Mouse (Mus musculus) heart, postnatal 0 days (tissue): ENCODE measurements around the gene Dnah8. TPM values are rescaled to one million over a fixed set of nuclear protein-coding genes. Genes with fewer than 3 reads are reported as not detected.

Source experiments
- ATAC-seq: fragments of 200-750 bp; cut with Nextera tagmentation; 2 replicates; pipeline ENCODE4 v1.8.0; 2017; ENCODE audit warnings: low read depth, moderate number of reproducible peaks, moderate library complexity; ENCODE audit not compliant: insufficient read depth
- DNase-seq: peaks from one replicate; pipeline ENCODE4 v3.0.0-alpha.2; 2016; ENCODE audit warnings: low spot score
- H3K27ac ChIP-seq: fragments of 300-500 bp; sonication (generic); 2 replicates; pipeline ENCODE4 v1.5.1; 2014; ENCODE audit warnings: low read depth, mild to moderate bottlenecking
- H3K27me3 ChIP-seq: fragments of 300-500 bp; sonication (generic); 2 replicates; pipeline ENCODE4 v1.6.1; 2014; ENCODE audit warnings: low read length, mixed read lengths; ENCODE audit not compliant: control insufficient read depth, insufficient read depth
- H3K36me3 ChIP-seq: fragments of 300-500 bp; sonication (generic); replicated peaks from 2 replicates; pipeline ENCODE4 v1.6.1; 2014; ENCODE audit warnings: low read length, mixed read lengths; ENCODE audit not compliant: control insufficient read depth, insufficient read depth
- H3K4me1 ChIP-seq: fragments of 300-500 bp; sonication (generic); 2 replicates; pipeline ENCODE4 v1.6.1; 2014; ENCODE audit warnings: antibody characterized with exemption; ENCODE audit not compliant: control insufficient read depth, insufficient read depth
- H3K4me2 ChIP-seq: fragments of 300-500 bp; sonication (generic); 2 replicates; pipeline ENCODE4 v1.6.1; 2014; ENCODE audit warnings: low read depth, mild to moderate bottlenecking, low read length, moderate library complexity
- H3K4me3 ChIP-seq: fragments of 300-500 bp; sonication (generic); 2 replicates; pipeline ENCODE4 v1.5.1; 2014; ENCODE audit warnings: low read depth, low read length
- H3K9ac ChIP-seq: fragments of 300-500 bp; sonication (generic); replicated peaks from 2 replicates; pipeline ENCODE4 v1.6.1; 2014; ENCODE audit warnings: low read depth, low read length, mixed read lengths
- H3K9me3 ChIP-seq: fragments of 300-500 bp; sonication (generic); replicated peaks from 2 replicates; pipeline ENCODE4 v1.6.1; 2016; ENCODE audit warnings: low read length; ENCODE audit not compliant: control insufficient read depth
- CTCF ChIP-seq: IDR thresholded peaks from 2 replicates; pipeline ENCODE4 v1.5.1; 2016; ENCODE audit warnings: antibody characterized with exemption, control low read depth, low read depth
- EP300 ChIP-seq: IDR thresholded peaks from 2 replicates; pipeline ENCODE4 v1.6.1; 2016; ENCODE audit warnings: antibody characterized with exemption, low read depth
- WGBS: fragments of 180-500 bp; shearing (Covaris S2); extraction: QIAGEN DNeasy Blood & Tissue Kit; methylation state at CpG from one replicate; pipeline ENCODE4 v1.1.7; 2014; 5-methylcytosine and 5-hydroxymethylcytosine counted together
- polyA plus RNA-seq: library from polyadenylated mRNA; unstranded; fragments of >200 nt; fragmentation: Nextera tagmentation; extraction: Ambion mirVana; gene quantifications from 2 replicates; pipeline ENCODE4 v1.2.1, GENCODE M21; 2015
- total RNA-seq: library from RNA; depleted of rRNA; stranded (reverse); fragments of >200 nt; gene quantifications from 2 replicates; pipeline ENCODE4 v1.2.3, GENCODE M21; 2014; ENCODE audit warnings: low replicate concordance

Dnah8 gene
- total and polyA plus RNA-seq, 2 experiments from 2014 or later: 0.59 to 1.5 TPM

GRCm38 (mm10) chr17:30648770-30649169 lies 24.6 kb downstream of the Dnah8 start:
- ATAC-seq: no peak
- peaks cover 7% of the 10 kb centered on the region for H3K9me3 ChIP-seq
- no peaks in the 10 kb centered on the region for H3K27me3 ChIP-seq
- no peak overlapping the region for H3K27ac ChIP-seq
- TF ChIP-seq CTCF (no peak), EP300 (no peak)
- no peak overlapping the region for H3K4me3 ChIP-seq
- no peak overlapping the region for H3K9ac ChIP-seq
- no peak overlapping the region for H3K4me2 ChIP-seq
- no peaks in the 10 kb centered on the region for H3K4me1 ChIP-seq
- WGBS: 91% methylated on average over 3 of the region's 3 CpGs
- H3K36me3 ChIP-seq: no peaks in the 10 kb centered on the region
- DNase-seq: no peak

GRCm38 (mm10) chr17:30653010-30653409 lies 28.9 kb downstream of the Dnah8 start:
- no peak for ATAC-seq
- no peaks in the 10 kb centered on the region for H3K27me3 ChIP-seq
- no peaks in the 10 kb centered on the region for H3K4me1 ChIP-seq
- WGBS: 95% methylated on average over 6 of the region's 6 CpGs
- H3K9me3 ChIP-seq: peaks cover 7% of the 10 kb centered on the region
- no peak overlapping the region for H3K4me3 ChIP-seq
- H3K4me2 ChIP-seq: no peak overlapping the region
- no peak for TF ChIP-seq EP300
- TF ChIP-seq CTCF: peak; percentile 19
- no peak for DNase-seq
- H3K9ac ChIP-seq: no peak overlapping the region
- H3K36me3 ChIP-seq: no peaks in the 10 kb centered on the region
- H3K27ac ChIP-seq: no peak overlapping the region

GRCm38 (mm10) chr17:30657530-30658151 lies 33.5 kb downstream of the Dnah8 start:
- Histone ChIP-seq H3K27me3 (no peaks in the 10 kb centered on the region), H3K9me3 (0 out of 2 replicates have a peak, but pooled peaks cover 2% of the 10 kb centered on the region), H3K36me3 (no peaks in the 10 kb centered on the region), H3K4me3 (peak overlapping the region; percentile 43), H3K4me2 (peak overlapping the region; percentile 68), H3K27ac (no peak overlapping the region), H3K9ac (peak overlapping the region; percentile 40), H3K4me1 (no peaks in the 10 kb centered on the region)
- DNase-seq (no peak), ATAC-seq (no peak)
- WGBS: 59% methylated on average over 8 of the region's 8 CpGs
- TF ChIP-seq EP300: no peak
- TF ChIP-seq CTCF: no peak

- TF ChIP-seq CTCF (no peak), EP300 (no peak)
- no peaks in the 10 kb centered on the region for H3K36me3 ChIP-seq
Observed at GRCm38 (mm10) chr17:30658152-30658544, 34.0 kb downstream of the Dnah8 start.

GRCm38 (mm10) chr17:30662131-30662530 lies 38.0 kb downstream of the Dnah8 start:
- no peaks in the 10 kb centered on the region for H3K36me3 ChIP-seq
- no peak overlapping the region for H3K4me3 ChIP-seq
- no peaks in the 10 kb centered on the region for H3K4me1 ChIP-seq
- peaks cover 7% of the 10 kb centered on the region; the same call in 1 of the 2 replicates for H3K9me3 ChIP-seq
- no peak overlapping the region for H3K4me2 ChIP-seq
- TF ChIP-seq EP300 (no peak), CTCF (no peak)
- H3K27me3 ChIP-seq: no peaks in the 10 kb centered on the region
- WGBS: 76% methylated on average over 8 of the region's 8 CpGs
- no peak overlapping the region for H3K9ac ChIP-seq
- DNase-seq (no peak), ATAC-seq (no peak)
- no peak overlapping the region for H3K27ac ChIP-seq

More at GRCm38 (mm10) chr17:30658152-30658544, 34.0 kb downstream of the Dnah8 start:
- Histone ChIP-seq H3K4me1 (no peaks in the 10 kb centered on the region), H3K27ac (no peak overlapping the region), H3K4me2 (peak overlapping the region; percentile 68), H3K9me3 (no peaks in the 10 kb centered on the region), H3K9ac (peak overlapping the region; percentile 40), H3K27me3 (no peaks in the 10 kb centered on the region), H3K4me3 (peak overlapping the region; percentile 43)
- peak; percentile 58; the same call in 1 of the 2 replicates for ATAC-seq
- WGBS: 23% methylated on average over 13 of the region's 13 CpGs
- peak; percentile 36 for DNase-seq

- WGBS: 82% methylated on average over 8 of the region's 8 CpGs
- Histone ChIP-seq H3K4me2 (no peak overlapping the region), H3K27ac (no peak overlapping the region), H3K9me3 (peaks cover 7% of the 10 kb centered on the region; the same call in 1 of the 2 replicates), H3K9ac (no peak overlapping the region), H3K4me1 (no peaks in the 10 kb centered on the region), H3K4me3 (no peak overlapping the region), H3K36me3 (no peaks in the 10 kb centered on the region), H3K27me3 (no peaks in the 10 kb centered on the region)
- TF ChIP-seq EP300: no peak
- TF ChIP-seq CTCF: no peak
- DNase-seq (no peak), ATAC-seq (no peak)
Observed at GRCm38 (mm10) chr17:30663170-30663569, 39.0 kb downstream of the Dnah8 start.
